Mouse (Mus musculus) kidney, embryonic 15.5 days (tissue): Measurements from ENCODE around the gene Rab36. TPM values are rescaled to one million over a fixed set of nuclear protein-coding genes. Genes with fewer than 3 reads are reported as not detected.

Source experiments
- polyA plus RNA-seq: library from polyadenylated mRNA; unstranded; fragments of >200 nt; fragmentation: Nextera tagmentation; extraction: Ambion mirVana; gene quantifications from 2 replicates; pipeline ENCODE4 v1.2.1, GENCODE M21; 2015

The Rab36 gene
- polyA plus RNA-seq, 1 experiment from 2014 or later = 12.8 TPM

Other genes with a start within 250 kb of the Rab36 start
- gene Gnaz, start 69.9 kb upstream of the Rab36 start, polyA plus RNA-seq = 5.3 and 6.7 TPM in 2 replicates
- gene Rsph14, start 4.5 kb upstream of the Rab36 start, polyA plus RNA-seq = not detected in 2 replicates
- 6.0 and 6.6 TPM in 2 replicates for gene Bcr, start 23.5 kb downstream of the Rab36 start, polyA plus RNA-seq
- 31.0 and 34.1 TPM in 2 replicates for gene Specc1l, start 175.0 kb downstream of the Rab36 start, polyA plus RNA-seq